8 mouse cellular contexts compared by ENCODE assay signal in genomic region chr14:25734736-25735716, GRCm38 (mm10). TPM values are rescaled to one million over a fixed set of nuclear protein-coding genes. Genes with fewer than 3 reads are reported as not detected.
A peak's percentile ranks its signal among the peaks of the same experiment; 100 is the strongest.
DNase-seq lines count a peak whose midpoint lies in the region; ATAC-seq and TF ChIP-seq lines count a peak whose summit lies in the region.

No protein-coding gene starts in this region.

- H3K4me2 ChIP-seq in lung, embryonic 14.5 days, result no peak overlapping the region
- no peak overlapping the region for H3K4me2 ChIP-seq in embryonic facial prominence, embryonic 15.5 days (replicated peaks)
- peak overlapping the region; percentile 8; the same call in 1 of the 2 replicates for H3K4me2 ChIP-seq in heart, embryonic 11.5 days
- 0 out of 2 replicates have a peak overlapping the region, but pooled peaks have one; percentile 11 for H3K4me2 ChIP-seq in limb, embryonic 13.5 days (replicated peaks)
- no peak overlapping the region for H3K4me2 ChIP-seq in neural tube, embryonic 15.5 days

- peaks cover 29% of the 10 kb centered on the region for H3K36me3 ChIP-seq in lung, embryonic 14.5 days (ENCODE audit: insufficient read depth)
- H3K36me3 ChIP-seq in embryonic facial prominence, embryonic 15.5 days, result no peaks in the 10 kb centered on the region
- H3K36me3 ChIP-seq in heart, embryonic 11.5 days (ENCODE audit: control insufficient read depth, insufficient read depth, low read length), result no peaks in the 10 kb centered on the region
- peaks cover 10% of the 10 kb centered on the region for H3K36me3 ChIP-seq in limb, embryonic 13.5 days
- H3K36me3 ChIP-seq in neural tube, embryonic 15.5 days, result no peaks in the 10 kb centered on the region

- WGBS in lung, embryonic 14.5 days, result 30% methylated on average over 17 of the region's 17 CpGs
- 24% methylated on average over 17 of the region's 17 CpGs for WGBS in embryonic facial prominence, embryonic 15.5 days
- 34% methylated on average over 17 of the region's 17 CpGs for WGBS in heart, embryonic 11.5 days (ENCODE audit: insufficient replicate concordance)
- WGBS in limb, embryonic 13.5 days, result 26% methylated on average over 17 of the region's 17 CpGs
- WGBS in neural tube, embryonic 15.5 days, result 23% methylated on average over 17 of the region's 17 CpGs

- DNase-seq in lung, embryonic 14.5 days, result peak; percentile 44
- DNase-seq in lung, postnatal 36 days, result no peak
- DNase-seq in embryo, embryonic 11 days, result no peak
- DNase-seq in frontal cortex, adult 2 months (ENCODE audit: extremely low spot score in 1 of 2, low spot score in 1 of 2), result no peak

- no peak for TF ChIP-seq CTCF in lung, embryonic 14.5 days (IDR thresholded peaks at IDR 0.05; ENCODE audit: low read depth)

- no peaks in the 10 kb centered on the region for H3K27me3 ChIP-seq in lung, embryonic 14.5 days (ENCODE audit: insufficient read depth, low read length)
- H3K27me3 ChIP-seq in embryonic facial prominence, embryonic 15.5 days, result no peaks in the 10 kb centered on the region
- H3K27me3 ChIP-seq in heart, embryonic 11.5 days (ENCODE audit: control insufficient read depth, insufficient read depth, low read length), result no peaks in the 10 kb centered on the region
- no peaks in the 10 kb centered on the region for H3K27me3 ChIP-seq in limb, embryonic 13.5 days
- no peaks in the 10 kb centered on the region for H3K27me3 ChIP-seq in neural tube, embryonic 15.5 days (replicated peaks)

- no peaks in the 10 kb centered on the region for H3K9me3 ChIP-seq in lung, embryonic 14.5 days (ENCODE audit: low read depth, low read length)
- no peaks in the 10 kb centered on the region for H3K9me3 ChIP-seq in embryonic facial prominence, embryonic 15.5 days (replicated peaks)
- no peaks in the 10 kb centered on the region for H3K9me3 ChIP-seq in heart, embryonic 11.5 days (replicated peaks; ENCODE audit: control insufficient read depth, low read length)
- H3K9me3 ChIP-seq in limb, embryonic 13.5 days, result no peaks in the 10 kb centered on the region
- H3K9me3 ChIP-seq in neural tube, embryonic 15.5 days (replicated peaks), result no peaks in the 10 kb centered on the region

- H3K4me3 ChIP-seq in lung, embryonic 14.5 days (ENCODE audit: low read depth, low read length), result no peak overlapping the region
- no peak overlapping the region for H3K4me3 ChIP-seq in embryonic facial prominence, embryonic 15.5 days (replicated peaks)
- no peak overlapping the region for H3K4me3 ChIP-seq in heart, embryonic 11.5 days (ENCODE audit: low read depth, low read length)
- no peak overlapping the region for H3K4me3 ChIP-seq in limb, embryonic 13.5 days
- no peak overlapping the region for H3K4me3 ChIP-seq in neural tube, embryonic 15.5 days (replicated peaks)

- peak overlapping the region; percentile 52; the same call in 1 of the 2 replicates for H3K27ac ChIP-seq in lung, embryonic 14.5 days (ENCODE audit: low read depth)
- peak overlapping the region; percentile 86 for H3K27ac ChIP-seq in embryonic facial prominence, embryonic 15.5 days (replicated peaks)
- peak overlapping the region; percentile 91 for H3K27ac ChIP-seq in heart, embryonic 11.5 days (ENCODE audit: low read depth, low read length)
- peak overlapping the region; percentile 93 for H3K27ac ChIP-seq in limb, embryonic 13.5 days
- H3K27ac ChIP-seq in neural tube, embryonic 15.5 days (replicated peaks), result peak overlapping the region; percentile 74

- peaks cover 46% of the 10 kb centered on the region for H3K4me1 ChIP-seq in lung, embryonic 14.5 days (ENCODE audit: insufficient read depth)
- H3K4me1 ChIP-seq in embryonic facial prominence, embryonic 15.5 days, result peaks cover 57% of the 10 kb centered on the region
- H3K4me1 ChIP-seq in heart, embryonic 11.5 days (ENCODE audit: control insufficient read depth, insufficient read depth, low read length), result peaks cover 55% of the 10 kb centered on the region
- peaks cover 58% of the 10 kb centered on the region for H3K4me1 ChIP-seq in limb, embryonic 13.5 days
- peaks cover 52% of the 10 kb centered on the region for H3K4me1 ChIP-seq in neural tube, embryonic 15.5 days

- peak; percentile 22; the same call in 1 of the 2 replicates for ATAC-seq in lung, embryonic 14.5 days (ENCODE audit: insufficient read depth)
- ATAC-seq in embryonic facial prominence, embryonic 15.5 days (ENCODE audit: insufficient number of reproducible peaks, low FRiP score, low TSS enrichment, low read depth), result peak; percentile 22; the same call in 1 of the 2 replicates
- peak; percentile 18; the same call in 1 of the 2 replicates for ATAC-seq in heart, embryonic 11.5 days (replicated peaks; ENCODE audit: insufficient number of reproducible peaks, low FRiP score, low TSS enrichment)
- ATAC-seq in limb, embryonic 13.5 days (ENCODE audit: low FRiP score, low read depth), result no peak
- ATAC-seq in neural tube, embryonic 15.5 days (ENCODE audit: low FRiP score), result peak; percentile 83

- H3K9ac ChIP-seq in lung, embryonic 14.5 days, result peak overlapping the region; percentile 29; the same call in 1 of the 2 replicates
- no peak overlapping the region for H3K9ac ChIP-seq in embryonic facial prominence, embryonic 15.5 days
- peak overlapping the region; percentile 52; the same call in 1 of the 2 replicates for H3K9ac ChIP-seq in heart, embryonic 11.5 days (ENCODE audit: low read depth, low read length)
- no peak overlapping the region for H3K9ac ChIP-seq in limb, embryonic 13.5 days
- no peak overlapping the region for H3K9ac ChIP-seq in neural tube, embryonic 15.5 days (replicated peaks)

RNA-seq across cellular contexts. Expression of gene Zcchc24, which starts 33.8 kb away (rescaled TPM):
- 29.6 and 29.8 TPM in 2 replicates for polyA plus RNA-seq in lung, embryonic 14.5 days (2014; fragmentation: Nextera tagmentation; extraction: Ambion mirVana)
- 34.0 and 35.2 TPM in 2 replicates for polyA plus RNA-seq in embryonic facial prominence, embryonic 15.5 days (2015; fragmentation: Nextera tagmentation; extraction: Ambion mirVana)
- 18.9 and 22.6 TPM in 2 replicates for polyA plus RNA-seq in heart, embryonic 11.5 days (2014; fragmentation: Nextera tagmentation; extraction: Ambion mirVana)
- 34.7 and 37.6 TPM in 2 replicates for polyA plus RNA-seq in limb, embryonic 13.5 days (2015; fragmentation: Nextera tagmentation; extraction: Ambion mirVana)
- polyA plus RNA-seq in neural tube, embryonic 15.5 days (2015; fragmentation: Nextera tagmentation; extraction: Ambion mirVana), result 13.4 and 17.0 TPM in 2 replicates
- polyA plus RNA-seq in frontal cortex, adult 2 months (2012; rRNA removed), result 46.0 and 46.3 TPM in 2 replicates

RNA-seq across cellular contexts. Expression of gene Ppif, which starts 41.1 kb away (rescaled TPM):
- polyA plus RNA-seq in lung, embryonic 14.5 days (2014; fragmentation: Nextera tagmentation; extraction: Ambion mirVana), result 29.2 and 30.4 TPM in 2 replicates
- 25.3 and 30.6 TPM in 2 replicates for polyA plus RNA-seq in embryonic facial prominence, embryonic 15.5 days (2015; fragmentation: Nextera tagmentation; extraction: Ambion mirVana)
- 92.7 and 99.4 TPM in 2 replicates for polyA plus RNA-seq in heart, embryonic 11.5 days (2014; fragmentation: Nextera tagmentation; extraction: Ambion mirVana)
- polyA plus RNA-seq in limb, embryonic 13.5 days (2015; fragmentation: Nextera tagmentation; extraction: Ambion mirVana), result 31.8 and 34.4 TPM in 2 replicates
- polyA plus RNA-seq in neural tube, embryonic 15.5 days (2015; fragmentation: Nextera tagmentation; extraction: Ambion mirVana), result 38.0 and 42.9 TPM in 2 replicates
- polyA plus RNA-seq in frontal cortex, adult 2 months (2012; rRNA removed), result 48.2 and 56.4 TPM in 2 replicates

Comparison
In these comparisons a context has a peak if more than half of its experiments do, and no peak if none do; other contexts are left out.
1. H3K4me2 ChIP-seq: peak in heart, embryonic 11.5 days (single experiment) and limb, embryonic 13.5 days (single experiment); none in lung, embryonic 14.5 days (single experiment), embryonic facial prominence, embryonic 15.5 days (single experiment) and neural tube, embryonic 15.5 days (single experiment).
2. H3K9ac ChIP-seq: peak in lung, embryonic 14.5 days (single experiment) and heart, embryonic 11.5 days (single experiment); none in embryonic facial prominence, embryonic 15.5 days (single experiment), limb, embryonic 13.5 days (single experiment) and neural tube, embryonic 15.5 days (single experiment).
3. Peak in every context shown above with its lines, with median percentiles within 50 percentile points of each other: H3K27ac ChIP-seq.